Mouse (Mus musculus) stomach, embryonic 16.5 days (tissue): ENCODE data around the gene Cyp51. TPM values are rescaled to one million over a fixed set of nuclear protein-coding genes. Genes with fewer than 3 reads are reported as not detected.

Experiments
- ATAC-seq: fragments of 200-750 bp; cut with Nextera tagmentation; 2 replicates; pipeline ENCODE4 v1.8.0; 2017; ENCODE audit warnings: moderate number of reproducible peaks, moderate TSS enrichment; ENCODE audit not compliant: insufficient read depth, low FRiP score
- H3K27ac ChIP-seq: fragments of 300-500 bp; sonication (generic); 2 replicates; pipeline ENCODE4 v1.5.1; 2014; ENCODE audit warnings: low read length
- H3K27me3 ChIP-seq: fragments of 300-500 bp; sonication (generic); 2 replicates; pipeline ENCODE4 v1.6.1; 2014; ENCODE audit warnings: low read length, control low read depth, mixed read lengths; ENCODE audit not compliant: control insufficient read depth, insufficient read depth
- H3K36me3 ChIP-seq: fragments of 300-500 bp; sonication (generic); 2 replicates; pipeline ENCODE4 v1.6.1; 2014; ENCODE audit warnings: low read length; ENCODE audit not compliant: control insufficient read depth, insufficient read depth
- H3K4me1 ChIP-seq: fragments of 300-500 bp; sonication (generic); 2 replicates; pipeline ENCODE4 v1.6.1; 2014; ENCODE audit warnings: low read length, control low read depth, mixed read lengths; ENCODE audit not compliant: control insufficient read depth, insufficient read depth
- H3K4me2 ChIP-seq: fragments of 300-500 bp; sonication (generic); 2 replicates; pipeline ENCODE4 v1.6.1; 2014; ENCODE audit warnings: low read depth, low read length, mixed read lengths
- H3K4me3 ChIP-seq: fragments of 300-500 bp; sonication (generic); replicated peaks from 2 replicates; pipeline ENCODE4 v1.5.1; 2014; ENCODE audit warnings: mild to moderate bottlenecking, low read length
- H3K9ac ChIP-seq: fragments of 300-500 bp; sonication (generic); 2 replicates; pipeline ENCODE4 v1.6.1; 2014; ENCODE audit warnings: low read length
- H3K9me3 ChIP-seq: fragments of 300-500 bp; sonication (generic); replicated peaks from 2 replicates; pipeline ENCODE4 v1.6.1; 2016; ENCODE audit warnings: low read length, control low read depth; ENCODE audit not compliant: control insufficient read depth
- WGBS: fragments of 180-500 bp; shearing (Covaris S2); extraction: QIAGEN DNeasy Blood & Tissue Kit; methylation state at CpG from one replicate; pipeline ENCODE4 v1.1.7; 2014; 5-methylcytosine and 5-hydroxymethylcytosine counted together
- polyA plus RNA-seq: library from polyadenylated mRNA; unstranded; fragments of >200 nt; fragmentation: Nextera tagmentation; extraction: Ambion mirVana; gene quantifications from 2 replicates; pipeline ENCODE4 v1.2.1, GENCODE M21; 2015

Gene Cyp51
- polyA plus RNA-seq, 1 experiment from 2014 or later, result 87.3 TPM

DNA sequence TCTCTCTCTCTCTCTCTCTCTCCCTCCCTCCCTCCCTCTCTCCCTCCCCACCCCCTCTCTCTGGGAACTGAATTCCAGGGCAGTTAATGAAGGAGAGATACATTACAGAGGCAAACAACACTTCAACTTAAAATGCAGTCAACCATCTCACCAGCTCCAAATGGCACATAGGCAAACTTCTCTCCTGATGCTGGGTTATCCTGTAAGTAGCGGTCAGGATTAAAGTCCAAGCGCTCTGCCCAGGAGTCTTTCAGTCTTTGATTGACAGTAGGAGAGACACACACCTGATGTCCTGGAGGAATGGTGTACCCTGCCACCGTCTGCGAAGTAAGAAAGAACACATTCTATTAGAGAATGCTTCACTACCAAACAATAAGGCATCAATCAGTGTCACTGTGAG is 18.2 kb downstream of the Cyp51 start:
- H3K27ac ChIP-seq, result no peak overlapping the region
- H3K4me3 ChIP-seq, result no peak overlapping the region
- no peak for ATAC-seq
- H3K27me3 ChIP-seq, result no peaks in the 10 kb centered on the region
- peaks cover 40% of the 10 kb centered on the region for H3K36me3 ChIP-seq
- no peaks in the 10 kb centered on the region for H3K4me1 ChIP-seq
- no peak overlapping the region for H3K4me2 ChIP-seq
- 81% methylated on average over 4 of the region's 4 CpGs for WGBS
- no peak overlapping the region for H3K9ac ChIP-seq
- no peaks in the 10 kb centered on the region for H3K9me3 ChIP-seq

DNA sequence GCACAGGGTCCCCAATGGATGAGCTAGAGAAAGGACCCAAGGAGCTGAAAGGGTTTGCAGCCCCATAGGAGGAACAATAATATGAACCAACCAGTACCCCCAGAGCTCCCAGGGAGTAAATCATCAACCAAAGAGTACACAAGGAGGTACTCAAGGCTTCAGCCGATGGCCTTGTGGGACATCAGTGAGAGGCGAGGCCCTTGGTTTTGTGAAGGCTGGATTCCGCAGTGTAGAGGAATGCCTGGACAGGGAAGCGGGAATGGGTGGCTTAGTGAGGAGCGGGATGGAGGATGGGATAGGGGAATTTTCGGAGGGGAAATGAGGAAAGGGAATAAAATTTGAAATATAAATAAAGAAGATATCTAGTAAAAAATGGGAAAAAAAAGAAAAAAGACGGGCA is 19.6 kb downstream of the Cyp51 start:
- Histone ChIP-seq H3K27me3 (no peaks in the 10 kb centered on the region), H3K4me2 (no peak overlapping the region), H3K9ac (no peak overlapping the region), H3K4me1 (no peaks in the 10 kb centered on the region), H3K4me3 (no peak overlapping the region), H3K27ac (no peak overlapping the region), H3K36me3 (peaks cover 37% of the 10 kb centered on the region), H3K9me3 (no peaks in the 10 kb centered on the region)
- ATAC-seq, result no peak
- WGBS, result 81% methylated on average over 7 of the region's 7 CpGs

- Histone ChIP-seq H3K36me3 (peaks cover 37% of the 10 kb centered on the region), H3K4me3 (no peak overlapping the region), H3K27me3 (no peaks in the 10 kb centered on the region), H3K9me3 (no peaks in the 10 kb centered on the region), H3K4me1 (no peaks in the 10 kb centered on the region), H3K9ac (no peak overlapping the region), H3K27ac (no peak overlapping the region), H3K4me2 (no peak overlapping the region)
- no peak for ATAC-seq
- 77% methylated on average over 2 of the region's 2 CpGs for WGBS
These were observed 23.0 kb downstream of the Cyp51 start for GRCm38 (mm10) chr5:4081513-4081912.

DNA sequence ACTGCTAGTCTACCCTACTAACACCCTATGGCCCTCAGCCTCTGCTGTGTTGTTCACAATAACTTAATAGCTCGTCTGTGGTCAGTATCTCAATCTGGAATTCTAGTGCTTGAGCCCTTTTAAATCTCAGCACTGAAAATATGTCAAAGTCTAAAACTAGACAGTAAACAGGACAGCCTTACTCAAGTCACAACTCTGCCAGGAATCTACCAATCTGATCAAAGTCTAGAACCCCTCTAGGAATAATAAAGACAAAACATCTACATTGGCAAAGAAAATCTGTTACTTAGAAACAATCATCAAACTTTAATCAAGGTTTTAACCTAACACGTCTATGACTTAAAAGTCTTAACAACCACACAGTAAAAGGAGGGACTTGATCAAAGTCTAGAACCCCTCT is 23.7 kb downstream of the Cyp51 start:
- WGBS, result 83% methylated on average over 2 of the region's 2 CpGs
- Histone ChIP-seq H3K4me3 (no peak overlapping the region), H3K4me2 (no peak overlapping the region), H3K36me3 (peaks cover 38% of the 10 kb centered on the region), H3K27ac (no peak overlapping the region), H3K9me3 (no peaks in the 10 kb centered on the region), H3K27me3 (no peaks in the 10 kb centered on the region), H3K9ac (no peak overlapping the region), H3K4me1 (no peaks in the 10 kb centered on the region)
- no peak for ATAC-seq

DNA sequence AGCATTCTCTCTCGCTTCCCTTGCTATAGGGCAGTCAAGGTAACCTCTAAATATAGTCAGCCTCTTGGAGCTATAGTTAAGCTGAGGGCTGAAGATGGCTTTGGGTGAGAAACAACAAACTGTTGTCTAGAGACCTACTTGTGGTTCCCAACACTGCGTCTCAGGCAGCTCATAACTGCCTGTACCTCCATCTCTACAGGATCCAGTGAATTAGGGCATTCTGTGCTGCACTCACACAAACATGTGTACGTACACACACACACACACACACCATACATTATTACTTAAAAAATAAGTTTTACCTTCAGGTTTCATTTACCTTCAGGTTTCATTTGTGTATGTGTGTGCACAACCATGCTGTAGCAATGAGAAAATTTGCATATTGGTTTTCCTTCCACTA is 25.5 kb downstream of the Cyp51 start:
- no peak overlapping the region for H3K9ac ChIP-seq
- H3K27ac ChIP-seq, result no peak overlapping the region
- no peaks in the 10 kb centered on the region for H3K27me3 ChIP-seq
- H3K4me3 ChIP-seq, result no peak overlapping the region
- no peaks in the 10 kb centered on the region for H3K9me3 ChIP-seq
- H3K4me1 ChIP-seq, result no peaks in the 10 kb centered on the region
- no peak overlapping the region for H3K4me2 ChIP-seq
- ATAC-seq, result no peak
- H3K36me3 ChIP-seq, result peaks cover 37% of the 10 kb centered on the region
- 87% methylated on average over 3 of the region's 3 CpGs for WGBS

- Histone ChIP-seq H3K9ac (no peak overlapping the region), H3K27ac (no peak overlapping the region), H3K4me2 (no peak overlapping the region), H3K4me1 (no peaks in the 10 kb centered on the region), H3K4me3 (no peak overlapping the region), H3K9me3 (no peaks in the 10 kb centered on the region), H3K36me3 (0 out of 2 replicates have a peak, but pooled peaks cover 6% of the 10 kb centered on the region), H3K27me3 (no peaks in the 10 kb centered on the region)
- no peak for ATAC-seq
- WGBS, result 54% methylated on average over 3 of the region's 3 CpGs
These were observed 37.3 kb downstream of the Cyp51 start for GRCm38 (mm10) chr5:4067203-4067602.

DNA sequence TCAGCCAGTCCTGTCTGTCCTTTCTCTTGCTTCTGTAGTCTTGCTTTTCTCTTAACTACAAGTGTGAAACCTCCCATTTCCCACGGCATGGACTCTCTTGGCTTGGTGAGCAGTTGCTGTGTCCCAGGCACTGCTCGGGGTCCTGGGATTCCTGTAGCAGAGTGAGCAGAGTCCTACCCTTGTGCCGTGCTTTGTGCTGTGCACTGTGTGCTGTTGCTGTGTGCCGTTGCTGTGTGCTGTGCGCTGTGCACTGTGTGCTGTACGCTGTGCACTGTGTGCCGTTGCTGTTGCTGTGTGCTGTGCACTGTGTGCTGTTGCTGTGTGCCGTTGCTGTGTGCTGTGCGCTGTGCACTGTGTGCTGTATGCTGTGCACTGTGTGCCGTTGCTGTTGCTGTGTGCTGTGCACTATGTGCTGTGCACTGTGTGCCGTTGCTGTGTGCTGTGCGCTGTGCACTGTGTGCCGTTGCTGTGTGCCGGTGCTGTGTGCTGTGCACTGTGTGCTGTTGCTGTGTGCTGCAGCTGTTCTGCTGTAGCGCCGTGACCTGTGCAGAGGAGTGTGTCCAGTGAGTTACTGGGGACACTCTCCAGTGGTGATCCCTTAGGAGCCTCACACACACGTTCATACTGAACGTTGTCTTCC is 38.0 kb downstream of the Cyp51 start:
- H3K27me3 ChIP-seq, result no peaks in the 10 kb centered on the region
- H3K36me3 ChIP-seq, result 0 out of 2 replicates have a peak, but pooled peaks cover 6% of the 10 kb centered on the region
- no peaks in the 10 kb centered on the region for H3K9me3 ChIP-seq
- H3K4me3 ChIP-seq, result no peak overlapping the region
- ATAC-seq, result no peak; the same call in 1 of the 2 replicates
- no peak overlapping the region for H3K4me2 ChIP-seq
- no peaks in the 10 kb centered on the region for H3K4me1 ChIP-seq
- H3K9ac ChIP-seq, result no peak overlapping the region
- no peak overlapping the region for H3K27ac ChIP-seq
- 87% methylated on average over 18 of the region's 18 CpGs for WGBS

DNA sequence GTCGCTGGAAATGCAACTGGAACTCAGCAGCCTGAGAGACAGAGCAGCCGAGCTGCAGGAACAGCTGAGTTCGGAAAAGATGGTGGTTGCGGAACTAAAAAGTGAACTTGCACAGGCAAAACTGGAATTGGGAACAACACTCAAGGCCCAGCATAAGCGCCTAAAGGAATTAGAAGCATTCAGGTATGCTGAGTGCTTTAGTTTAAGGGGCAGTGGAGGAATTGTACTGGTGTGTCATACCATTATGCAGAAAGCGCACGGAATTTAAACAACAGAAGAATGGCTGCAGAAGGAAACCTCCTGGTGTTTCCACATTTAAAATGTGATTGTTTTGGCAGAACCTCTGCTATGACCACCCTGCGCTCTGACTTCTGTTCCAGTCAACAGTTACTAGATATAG is 44.2 kb downstream of the Cyp51 start:
- Histone ChIP-seq H3K4me3 (no peak overlapping the region), H3K36me3 (peaks cover 13% of the 10 kb centered on the region; the same call in 1 of the 2 replicates), H3K9me3 (no peaks in the 10 kb centered on the region), H3K27me3 (no peaks in the 10 kb centered on the region), H3K4me1 (no peaks in the 10 kb centered on the region), H3K27ac (no peak overlapping the region), H3K9ac (no peak overlapping the region), H3K4me2 (no peak overlapping the region)
- no peak for ATAC-seq
- 90% methylated on average over 8 of the region's 8 CpGs for WGBS

GRCm38 (mm10) chr5:4040922-4041321 is 63.6 kb downstream of the Cyp51 start:
- H3K27ac ChIP-seq, result no peak overlapping the region
- H3K36me3 ChIP-seq, result peaks cover 11% of the 10 kb centered on the region
- no peak overlapping the region for H3K4me2 ChIP-seq
- 89% methylated on average over 2 of the region's 2 CpGs for WGBS
- no peak overlapping the region for H3K9ac ChIP-seq
- H3K4me1 ChIP-seq, result no peaks in the 10 kb centered on the region
- no peak overlapping the region for H3K4me3 ChIP-seq
- no peaks in the 10 kb centered on the region for H3K9me3 ChIP-seq
- H3K27me3 ChIP-seq, result no peaks in the 10 kb centered on the region
- no peak for ATAC-seq
